Mouse (Mus musculus): Measurements from ENCODE around the gene Abcd1.

DNA sequence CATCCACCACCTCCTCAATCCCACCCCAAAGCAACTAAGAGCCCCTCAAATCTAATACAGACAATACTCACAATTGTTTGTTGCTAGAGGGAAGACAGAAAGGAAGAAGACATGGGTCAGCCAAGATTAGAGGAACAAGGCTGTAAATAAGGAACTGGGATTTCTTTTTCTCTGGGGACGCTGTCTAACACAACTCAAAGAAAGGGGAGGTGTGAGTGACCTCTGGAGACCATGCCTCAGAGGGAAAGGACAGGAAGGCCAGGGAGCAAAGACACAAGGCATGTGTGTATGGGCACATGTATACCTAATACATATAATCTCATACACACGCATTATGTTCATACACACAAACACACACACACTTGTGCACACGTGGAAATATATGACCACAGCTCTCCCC lies 65.8 kb downstream of the Abcd1 start:
- TF ChIP-seq ZNF384 (IDR thresholded peaks at IDR 0.05; ENCODE audit: low read depth, low read length): no peak
- no peak for TF ChIP-seq MAFK (IDR thresholded peaks at IDR 0.05; ENCODE audit: insufficient read depth, low read depth, low read length)
- TF ChIP-seq HCFC1 (IDR thresholded peaks at IDR 0.05; ENCODE audit: borderline replicate concordance, insufficient read depth, low read length): no peak
- TF ChIP-seq ZC3H11A (IDR thresholded peaks at IDR 0.05; ENCODE audit: borderline replicate concordance, low read depth, low read length): no peak
- no peak for TF ChIP-seq CHD2 (IDR thresholded peaks at IDR 0.05; ENCODE audit: low read depth, low read length)

Data from ES-E14 (cell line).